In the genomic region with DNA sequence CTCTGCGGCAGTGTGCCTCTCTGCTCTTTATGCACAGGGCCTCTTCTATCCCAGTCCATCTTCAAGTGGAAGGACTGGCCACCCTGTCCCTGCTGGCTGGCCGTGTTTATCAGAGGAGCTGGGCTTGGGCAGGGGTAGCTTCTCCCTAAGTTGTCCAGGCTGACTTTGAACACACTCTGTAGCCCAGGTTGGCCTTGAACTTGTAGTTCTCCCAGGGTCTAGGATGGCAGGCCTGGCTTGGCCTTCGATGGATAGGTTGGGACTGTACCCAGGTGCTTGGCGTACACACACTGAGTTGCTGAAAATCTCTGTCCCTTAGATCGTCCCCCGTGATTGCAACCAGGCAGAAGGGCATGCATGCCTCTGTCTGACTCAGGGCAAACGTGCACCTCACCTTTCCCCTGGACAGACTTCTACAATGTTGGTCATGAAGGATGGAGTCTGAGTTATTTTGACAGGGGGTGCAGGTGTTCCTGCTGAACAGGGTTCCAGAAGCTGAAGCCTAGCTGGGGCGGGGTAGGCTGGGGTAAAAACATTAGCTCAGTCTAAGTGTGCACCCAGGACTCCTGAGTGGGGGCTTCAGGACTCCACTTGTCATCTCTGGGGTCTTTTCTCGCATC, we compare ENCODE assay signal across 8 mouse cellular contexts. TPM values are rescaled to one million over a fixed set of nuclear protein-coding genes. Genes with fewer than 3 reads are reported as not detected.
DNase-seq lines count a peak whose midpoint lies in the region; ATAC-seq and TF ChIP-seq lines count a peak whose summit lies in the region.

No protein-coding gene starts in this region.

- 77% methylated on average over 9 of the region's 9 CpGs for WGBS in forebrain, embryonic 13.5 days
- WGBS in forebrain, embryonic 11.5 days = 85% methylated on average over 9 of the region's 9 CpGs
- 64% methylated on average over 9 of the region's 9 CpGs for WGBS in lung, embryonic 14.5 days
- WGBS in embryonic facial prominence, embryonic 13.5 days = 76% methylated on average over 9 of the region's 9 CpGs
- 74% methylated on average over 9 of the region's 9 CpGs for WGBS in liver, embryonic 13.5 days (ENCODE audit: insufficient replicate concordance)

- 0 out of 2 replicates have a peak, but pooled peaks cover 4% of the 10 kb centered on the region for H3K27me3 ChIP-seq in forebrain, embryonic 13.5 days
- H3K27me3 ChIP-seq in forebrain, embryonic 11.5 days (ENCODE audit: control insufficient read depth, insufficient read depth, low read length) = no peaks in the 10 kb centered on the region
- H3K27me3 ChIP-seq in lung, embryonic 14.5 days (ENCODE audit: insufficient read depth, low read length) = no peaks in the 10 kb centered on the region
- 0 out of 2 replicates have a peak, but pooled peaks cover 3% of the 10 kb centered on the region for H3K27me3 ChIP-seq in embryonic facial prominence, embryonic 13.5 days
- H3K27me3 ChIP-seq in liver, embryonic 13.5 days = no peaks in the 10 kb centered on the region

- H3K9me3 ChIP-seq in forebrain, embryonic 13.5 days (replicated peaks) = no peaks in the 10 kb centered on the region
- no peaks in the 10 kb centered on the region for H3K9me3 ChIP-seq in forebrain, embryonic 11.5 days (ENCODE audit: control insufficient read depth, low read length)
- H3K9me3 ChIP-seq in lung, embryonic 14.5 days (ENCODE audit: low read depth, low read length) = no peaks in the 10 kb centered on the region
- no peaks in the 10 kb centered on the region for H3K9me3 ChIP-seq in embryonic facial prominence, embryonic 13.5 days
- no peaks in the 10 kb centered on the region for H3K9me3 ChIP-seq in liver, embryonic 13.5 days (replicated peaks)

- peak overlapping the region; percentile 5; the same call in 1 of the 2 replicates for H3K27ac ChIP-seq in forebrain, embryonic 13.5 days
- no peak overlapping the region; the same call in 1 of the 2 replicates for H3K27ac ChIP-seq in forebrain, embryonic 11.5 days (ENCODE audit: low read depth, low read length)
- H3K27ac ChIP-seq in lung, embryonic 14.5 days (ENCODE audit: low read depth) = peak overlapping the region; percentile 89; the same call in 1 of the 2 replicates
- peak overlapping the region; percentile 60; the same call in 1 of the 2 replicates for H3K27ac ChIP-seq in embryonic facial prominence, embryonic 13.5 days
- H3K27ac ChIP-seq in liver, embryonic 13.5 days = peak overlapping the region; percentile 99

- no peak for ATAC-seq in forebrain, embryonic 13.5 days
- ATAC-seq in forebrain, embryonic 11.5 days (replicated peaks; ENCODE audit: low FRiP score) = no peak
- no peak for ATAC-seq in lung, embryonic 14.5 days (ENCODE audit: insufficient read depth)
- no peak for ATAC-seq in embryonic facial prominence, embryonic 13.5 days (ENCODE audit: insufficient number of reproducible peaks, insufficient read depth, low FRiP score, low TSS enrichment, low read depth)
- no peak for ATAC-seq in liver, embryonic 13.5 days (ENCODE audit: low read depth)

- H3K9ac ChIP-seq in forebrain, embryonic 13.5 days = 0 out of 2 replicates have a peak overlapping the region, but pooled peaks have one; percentile 6
- no peak overlapping the region for H3K9ac ChIP-seq in forebrain, embryonic 11.5 days (ENCODE audit: low read length)
- H3K9ac ChIP-seq in lung, embryonic 14.5 days = no peak overlapping the region; the same call in 1 of the 2 replicates
- no peak overlapping the region for H3K9ac ChIP-seq in embryonic facial prominence, embryonic 13.5 days
- peak overlapping the region; percentile 100; the same call in 1 of the 2 replicates for H3K9ac ChIP-seq in liver, embryonic 13.5 days

- H3K4me1 ChIP-seq in forebrain, embryonic 13.5 days = peaks cover 66% of the 10 kb centered on the region
- H3K4me1 ChIP-seq in forebrain, embryonic 11.5 days (replicated peaks; ENCODE audit: control insufficient read depth, insufficient read depth, low read length) = peaks cover 27% of the 10 kb centered on the region
- peaks cover 48% of the 10 kb centered on the region for H3K4me1 ChIP-seq in lung, embryonic 14.5 days (ENCODE audit: insufficient read depth)
- H3K4me1 ChIP-seq in embryonic facial prominence, embryonic 13.5 days = peaks cover 40% of the 10 kb centered on the region
- peaks cover 90% of the 10 kb centered on the region for H3K4me1 ChIP-seq in liver, embryonic 13.5 days (replicated peaks)

- TF ChIP-seq CTCF in lung, embryonic 14.5 days (IDR thresholded peaks at IDR 0.05; ENCODE audit: low read depth) = no peak

- DNase-seq in forebrain, embryonic 11.5 days (ENCODE audit: low spot score) = no peak
- DNase-seq in lung, embryonic 14.5 days = no peak
- no peak for DNase-seq in lung, postnatal 14 days
- no peak for DNase-seq in liver, embryonic 13.5 days
- DNase-seq in yolk sac, embryonic 10.5 days (ENCODE audit: low spot score) = no peak
- no peak for DNase-seq in retina, postnatal 1 day

- peaks cover 17% of the 10 kb centered on the region for H3K36me3 ChIP-seq in forebrain, embryonic 13.5 days (ENCODE audit: poor library complexity, severe bottlenecking)
- H3K36me3 ChIP-seq in forebrain, embryonic 11.5 days (ENCODE audit: control insufficient read depth, insufficient read depth, low read length) = no peaks in the 10 kb centered on the region
- peaks cover 17% of the 10 kb centered on the region for H3K36me3 ChIP-seq in lung, embryonic 14.5 days (ENCODE audit: insufficient read depth)
- peaks cover 17% of the 10 kb centered on the region for H3K36me3 ChIP-seq in embryonic facial prominence, embryonic 13.5 days
- H3K36me3 ChIP-seq in liver, embryonic 13.5 days = peaks cover 74% of the 10 kb centered on the region

- no peak overlapping the region for H3K4me3 ChIP-seq in forebrain, embryonic 13.5 days
- H3K4me3 ChIP-seq in forebrain, embryonic 11.5 days (ENCODE audit: low read depth, low read length) = no peak overlapping the region
- no peak overlapping the region for H3K4me3 ChIP-seq in lung, embryonic 14.5 days (ENCODE audit: low read depth, low read length)
- H3K4me3 ChIP-seq in embryonic facial prominence, embryonic 13.5 days = no peak overlapping the region
- peak overlapping the region; percentile 100 for H3K4me3 ChIP-seq in liver, embryonic 13.5 days (replicated peaks)

- no peak overlapping the region for H3K4me2 ChIP-seq in forebrain, embryonic 13.5 days
- H3K4me2 ChIP-seq in forebrain, embryonic 11.5 days (ENCODE audit: low read depth, low read length, severe bottlenecking) = no peak overlapping the region
- peak overlapping the region; percentile 57; the same call in 1 of the 2 replicates for H3K4me2 ChIP-seq in lung, embryonic 14.5 days
- no peak overlapping the region for H3K4me2 ChIP-seq in embryonic facial prominence, embryonic 13.5 days
- peak overlapping the region; percentile 83 for H3K4me2 ChIP-seq in liver, embryonic 13.5 days

RNA-seq across cellular contexts. Expression of a gene that starts 4.8 kb away (rescaled TPM):
- 14.0 and 14.3 TPM in 2 replicates for polyA plus RNA-seq in forebrain, embryonic 13.5 days (2015; fragmentation: Nextera tagmentation; extraction: Ambion mirVana)
- 7.5 and 8.3 TPM in 2 replicates for polyA plus RNA-seq in forebrain, embryonic 11.5 days (2014; fragmentation: Nextera tagmentation; extraction: Ambion mirVana)
- polyA plus RNA-seq in lung, embryonic 14.5 days (2014; fragmentation: Nextera tagmentation; extraction: Ambion mirVana) = 8.0 and 10.0 TPM in 2 replicates
- 8.7 and 9.6 TPM in 2 replicates for polyA plus RNA-seq in embryonic facial prominence, embryonic 13.5 days (2015; fragmentation: Nextera tagmentation; extraction: Ambion mirVana)
- 41.6 and 44.9 TPM in 2 replicates for polyA plus RNA-seq in liver, embryonic 13.5 days (2015; fragmentation: Nextera tagmentation; extraction: Ambion mirVana)

RNA-seq across cellular contexts. Expression of a gene that starts 20.6 kb away (rescaled TPM):
- 23.5 and 27.6 TPM in 2 replicates for polyA plus RNA-seq in forebrain, embryonic 13.5 days (2015; fragmentation: Nextera tagmentation; extraction: Ambion mirVana)
- polyA plus RNA-seq in forebrain, embryonic 11.5 days (2014; fragmentation: Nextera tagmentation; extraction: Ambion mirVana) = 40.5 and 42.0 TPM in 2 replicates
- 37.6 and 39.8 TPM in 2 replicates for polyA plus RNA-seq in lung, embryonic 14.5 days (2014; fragmentation: Nextera tagmentation; extraction: Ambion mirVana)
- polyA plus RNA-seq in embryonic facial prominence, embryonic 13.5 days (2015; fragmentation: Nextera tagmentation; extraction: Ambion mirVana) = 24.5 and 29.0 TPM in 2 replicates
- 12.7 and 13.8 TPM in 2 replicates for polyA plus RNA-seq in liver, embryonic 13.5 days (2015; fragmentation: Nextera tagmentation; extraction: Ambion mirVana)

RNA-seq across cellular contexts. Expression of a gene that starts 23.6 kb away (rescaled TPM):
- polyA plus RNA-seq in forebrain, embryonic 13.5 days (2015; fragmentation: Nextera tagmentation; extraction: Ambion mirVana) = 0.05 and 0.20 TPM in 2 replicates
- polyA plus RNA-seq in forebrain, embryonic 11.5 days (2014; fragmentation: Nextera tagmentation; extraction: Ambion mirVana) = 1.1 TPM in 2 replicates
- 8.4 and 10.5 TPM in 2 replicates for polyA plus RNA-seq in lung, embryonic 14.5 days (2014; fragmentation: Nextera tagmentation; extraction: Ambion mirVana)
- polyA plus RNA-seq in embryonic facial prominence, embryonic 13.5 days (2015; fragmentation: Nextera tagmentation; extraction: Ambion mirVana) = 2.3 and 2.7 TPM in 2 replicates
- 0.68 and 0.89 TPM in 2 replicates for polyA plus RNA-seq in liver, embryonic 13.5 days (2015; fragmentation: Nextera tagmentation; extraction: Ambion mirVana)

RNA-seq across cellular contexts. Expression of a gene that starts 30.1 kb away (rescaled TPM):
- polyA plus RNA-seq in forebrain, embryonic 13.5 days (2015; fragmentation: Nextera tagmentation; extraction: Ambion mirVana) = not detected in 2 replicates
- 0.27 TPM in 1 of 2 replicates, not detected in the other for polyA plus RNA-seq in forebrain, embryonic 11.5 days (2014; fragmentation: Nextera tagmentation; extraction: Ambion mirVana)
- not detected in 2 replicates for polyA plus RNA-seq in lung, embryonic 14.5 days (2014; fragmentation: Nextera tagmentation; extraction: Ambion mirVana)
- polyA plus RNA-seq in embryonic facial prominence, embryonic 13.5 days (2015; fragmentation: Nextera tagmentation; extraction: Ambion mirVana) = 0.90 TPM in 1 of 2 replicates, not detected in the other
- not detected in 2 replicates for polyA plus RNA-seq in liver, embryonic 13.5 days (2015; fragmentation: Nextera tagmentation; extraction: Ambion mirVana)

RNA-seq across cellular contexts. Expression of a gene that starts 30.6 kb away (rescaled TPM):
- 85.5 and 88.5 TPM in 2 replicates for polyA plus RNA-seq in forebrain, embryonic 13.5 days (2015; fragmentation: Nextera tagmentation; extraction: Ambion mirVana)
- 75.4 and 76.3 TPM in 2 replicates for polyA plus RNA-seq in forebrain, embryonic 11.5 days (2014; fragmentation: Nextera tagmentation; extraction: Ambion mirVana)
- polyA plus RNA-seq in lung, embryonic 14.5 days (2014; fragmentation: Nextera tagmentation; extraction: Ambion mirVana) = 78.8 and 79.3 TPM in 2 replicates
- polyA plus RNA-seq in embryonic facial prominence, embryonic 13.5 days (2015; fragmentation: Nextera tagmentation; extraction: Ambion mirVana) = 59.8 and 65.4 TPM in 2 replicates
- polyA plus RNA-seq in liver, embryonic 13.5 days (2015; fragmentation: Nextera tagmentation; extraction: Ambion mirVana) = 68.7 and 70.5 TPM in 2 replicates

Comparison
In these comparisons a context has a peak if more than half of its experiments do, and no peak if none do; other contexts are left out.
1. H3K9ac ChIP-seq: peak in forebrain, embryonic 13.5 days (single experiment) and liver, embryonic 13.5 days (single experiment); none in forebrain, embryonic 11.5 days (single experiment), lung, embryonic 14.5 days (single experiment) and embryonic facial prominence, embryonic 13.5 days (single experiment).
2. H3K4me2 ChIP-seq: peak in lung, embryonic 14.5 days (single experiment) and liver, embryonic 13.5 days (single experiment); none in forebrain, embryonic 13.5 days (single experiment), forebrain, embryonic 11.5 days (single experiment) and embryonic facial prominence, embryonic 13.5 days (single experiment).